Mouse (Mus musculus) MEL (cell line): ENCODE results near the gene Col11a2. TPM values are rescaled to one million over a fixed set of nuclear protein-coding genes. Genes with fewer than 3 reads are reported as not detected.

Source experiments
- DNase-seq: peaks from one replicate; pipeline ENCODE4 v3.0.0; 2011; ENCODE audit warnings: low read depth, low spot score
- H3K27ac ChIP-seq: 2 replicates; pipeline ENCODE4 v1.5.1; 2012; ENCODE audit warnings: low read depth, mild to moderate bottlenecking, control low read depth, low read length, moderate library complexity; ENCODE audit not compliant: control insufficient read depth
- H3K27me3 ChIP-seq, 2 experiments: fragments of 150-350 bp in 1 of 2; sonication (generic) in 1 of 2; 2 replicates each; pipeline ENCODE4 v1.6.1; 2012; ENCODE audit warnings: low read length in 2 of 2, mild to moderate bottlenecking in 2 of 2, improper control_type of control experiment in 1 of 2, moderate library complexity in 1 of 2; ENCODE audit not compliant: insufficient read depth in 2 of 2, control insufficient read depth in 1 of 2
- H3K36me3 ChIP-seq, 2 experiments: 2 replicates each; pipeline ENCODE4 v1.6.1; 2012 to 2014; ENCODE audit warnings: low read length in 2 of 2, improper control_type of control experiment in 1 of 2, inconsistent platforms in 1 of 2, mild to moderate bottlenecking in 1 of 2; ENCODE audit not compliant: insufficient read depth in 2 of 2, control insufficient read depth in 1 of 2
- H3K4me1 ChIP-seq, 2 experiments: fragments of 150-350 bp in 1 of 2; sonication (generic) in 1 of 2; 2 replicates each; pipeline ENCODE4 v1.6.1; 2012; ENCODE audit warnings: low read length in 2 of 2, improper control_type of control experiment in 1 of 2, mild to moderate bottlenecking in 1 of 2; ENCODE audit not compliant: insufficient read depth in 2 of 2, control insufficient read depth in 1 of 2
- H3K4me3 ChIP-seq, 2 experiments: fragments of 150-350 bp in 1 of 2; sonication (generic) in 1 of 2; 2 replicates each; pipeline ENCODE4 v1.5.1; 2012; ENCODE audit warnings: low read depth in 2 of 2, low read length in 2 of 2, mild to moderate bottlenecking in 2 of 2, moderate library complexity in 2 of 2, control low read depth in 1 of 2, improper control_type of control experiment in 1 of 2; ENCODE audit not compliant: control insufficient read depth in 1 of 2, insufficient read depth in 1 of 2
- H3K79me2 ChIP-seq: 2 replicates; pipeline ENCODE4 v1.6.1; 2012; ENCODE audit warnings: mild to moderate bottlenecking, low read length, moderate library complexity; ENCODE audit not compliant: control insufficient read depth, poor library complexity, insufficient read depth
- H3K9ac ChIP-seq: 2 replicates; pipeline ENCODE4 v1.6.1; 2012; ENCODE audit warnings: low read depth, mild to moderate bottlenecking, control low read depth, low read length, moderate library complexity; ENCODE audit not compliant: control insufficient read depth, poor library complexity, severe bottlenecking
- H3K9me3 ChIP-seq: fragments of 150-350 bp; sonication (generic); replicated peaks from 2 replicates; pipeline ENCODE4 v1.6.1; 2012; ENCODE audit warnings: mild to moderate bottlenecking, low read length, improper control_type of control experiment, moderate library complexity; ENCODE audit not compliant: insufficient read depth
- BHLHE40 ChIP-seq: IDR thresholded peaks from 2 replicates; pipeline ENCODE4 v1.6.1; 2012; ENCODE audit warnings: low read depth, mild to moderate bottlenecking, inconsistent platforms, low read length, improper control_type of control experiment, borderline replicate concordance
- CHD2 ChIP-seq: IDR thresholded peaks from 2 replicates; pipeline ENCODE4 v1.6.1; 2011; ENCODE audit warnings: low read length, improper control_type of control experiment
- E2F4 ChIP-seq: IDR thresholded peaks from 2 replicates; pipeline ENCODE4 v1.6.1; 2011; ENCODE audit warnings: low read depth, low read length, improper control_type of control experiment, borderline replicate concordance
- GABPA ChIP-seq: IDR thresholded peaks from 2 replicates; pipeline ENCODE4 v1.6.1; 2012; ENCODE audit warnings: low read depth, mild to moderate bottlenecking, inconsistent platforms, low read length, improper control_type of control experiment, moderate library complexity
- GATA1 ChIP-seq: IDR thresholded peaks from 2 replicates; pipeline ENCODE4 v1.6.1; 2011; ENCODE audit warnings: low read depth, low read length, improper control_type of control experiment
- HCFC1 ChIP-seq: IDR thresholded peaks from 2 replicates; pipeline ENCODE4 v1.6.1; 2012; ENCODE audit warnings: low read depth, mild to moderate bottlenecking, inconsistent platforms, low read length, improper control_type of control experiment, moderate library complexity
- MAZ ChIP-seq: IDR thresholded peaks from 2 replicates; pipeline ENCODE4 v1.6.1; 2012; ENCODE audit warnings: low read depth, mild to moderate bottlenecking, inconsistent platforms, low read length, improper control_type of control experiment
- MEF2A ChIP-seq: IDR thresholded peaks from 2 replicates; pipeline ENCODE4 v1.6.1; 2014; ENCODE audit warnings: low read depth, mild to moderate bottlenecking, inconsistent platforms, low read length, improper control_type of control experiment; ENCODE audit not compliant: poor library complexity, insufficient replicate concordance, severe bottlenecking; ENCODE audit errors: extremely low read depth
- MYC ChIP-seq: IDR thresholded peaks from 2 replicates; pipeline ENCODE4 v1.6.1; 2011; ENCODE audit warnings: low read depth, mild to moderate bottlenecking, low read length, improper control_type of control experiment, moderate library complexity
- NRF1 ChIP-seq: IDR thresholded peaks from 2 replicates; pipeline ENCODE4 v1.6.1; 2014; ENCODE audit warnings: low read depth, mild to moderate bottlenecking, inconsistent platforms, low read length, improper control_type of control experiment, moderate library complexity; ENCODE audit not compliant: poor library complexity, insufficient read depth, severe bottlenecking
- POLR2A ChIP-seq, 2 experiments: IDR thresholded peaks; 2 replicates each; pipeline ENCODE4 v1.6.1; 2011 to 2012; ENCODE audit warnings: low read length in 2 of 2, mild to moderate bottlenecking in 2 of 2, control low read depth in 1 of 2, improper control_type of control experiment in 1 of 2, low read depth in 1 of 2, moderate library complexity in 1 of 2; ENCODE audit not compliant: control insufficient read depth in 1 of 2, insufficient read depth in 1 of 2, poor library complexity in 1 of 2
- POLR2AphosphoS2 ChIP-seq: IDR thresholded peaks from 2 replicates; pipeline ENCODE4 v1.6.1; 2011; ENCODE audit warnings: low read length, improper control_type of control experiment
- RAD21 ChIP-seq: IDR thresholded peaks from 2 replicates; pipeline ENCODE4 v1.6.1; 2011; ENCODE audit warnings: mild to moderate bottlenecking, low read depth, low read length, improper control_type of control experiment
- RCOR1 ChIP-seq: IDR thresholded peaks from 2 replicates; pipeline ENCODE4 v1.6.1; 2012; ENCODE audit warnings: low read depth, mild to moderate bottlenecking, inconsistent platforms, low read length, improper control_type of control experiment
- TAL1 ChIP-seq: IDR thresholded peaks from 2 replicates; pipeline ENCODE4 v1.6.1; 2012; ENCODE audit warnings: mild to moderate bottlenecking, inconsistent platforms, low read length, moderate library complexity, mixed read lengths
- TCF12 ChIP-seq: IDR thresholded peaks from 2 replicates; pipeline ENCODE4 v1.6.1; 2014; ENCODE audit warnings: low read depth, mild to moderate bottlenecking, inconsistent platforms, low read length, improper control_type of control experiment, moderate library complexity
- UBTF ChIP-seq: IDR thresholded peaks from 2 replicates; pipeline ENCODE4 v1.6.1; 2012; ENCODE audit warnings: low read depth, mild to moderate bottlenecking, inconsistent platforms, low read length, improper control_type of control experiment, moderate library complexity, borderline replicate concordance; ENCODE audit not compliant: insufficient read depth
- USF2 ChIP-seq, 2 experiments: IDR thresholded peaks; 2 replicates each; pipeline ENCODE4 v1.6.1; 2011 to 2012; ENCODE audit warnings: improper control_type of control experiment in 2 of 2, low read length in 2 of 2, borderline replicate concordance in 1 of 2, inconsistent platforms in 1 of 2, low read depth in 1 of 2, mild to moderate bottlenecking in 1 of 2; ENCODE audit not compliant: insufficient read depth in 1 of 2
- ZKSCAN1 ChIP-seq: IDR thresholded peaks from 2 replicates; pipeline ENCODE4 v1.6.1; 2012; ENCODE audit warnings: low read depth, mild to moderate bottlenecking, inconsistent platforms, low read length, improper control_type of control experiment, moderate library complexity
- ZMIZ1 ChIP-seq: IDR thresholded peaks from 2 replicates; pipeline ENCODE4 v1.6.1; 2012; ENCODE audit warnings: low read depth, mild to moderate bottlenecking, inconsistent platforms, low read length, improper control_type of control experiment, moderate library complexity
- ZNF384 ChIP-seq: IDR thresholded peaks from 2 replicates; pipeline ENCODE4 v1.6.1; 2012; ENCODE audit warnings: low read depth, mild to moderate bottlenecking, inconsistent platforms, low read length, improper control_type of control experiment
- polyA plus RNA-seq, 2 experiments: library from polyadenylated mRNA; stranded (reverse) in 1 of 2; unstranded in 1 of 2; fragments of >175 nt in 1 of 2; fragments of >200 nt in 1 of 2; gene quantifications; 2 replicates each; pipeline versions ENCODE4 v1.2.1 to v1.2.4; 2012; ENCODE audit warnings: low replicate concordance in 2 of 2, low read depth in 1 of 2; ENCODE audit not compliant: insufficient read length in 2 of 2, insufficient read depth in 1 of 2, missing spikeins in 1 of 2
- total RNA-seq: library from RNA; depleted of rRNA; stranded (reverse); fragments of 300-350 nt; gene quantifications from 2 replicates; pipeline ENCODE4 v1.2.3, GENCODE M21; 2012

The Col11a2 gene
- total and polyA plus RNA-seq, 3 experiments: 4.6 to 14.5 TPM; not detected in 1

DNA sequence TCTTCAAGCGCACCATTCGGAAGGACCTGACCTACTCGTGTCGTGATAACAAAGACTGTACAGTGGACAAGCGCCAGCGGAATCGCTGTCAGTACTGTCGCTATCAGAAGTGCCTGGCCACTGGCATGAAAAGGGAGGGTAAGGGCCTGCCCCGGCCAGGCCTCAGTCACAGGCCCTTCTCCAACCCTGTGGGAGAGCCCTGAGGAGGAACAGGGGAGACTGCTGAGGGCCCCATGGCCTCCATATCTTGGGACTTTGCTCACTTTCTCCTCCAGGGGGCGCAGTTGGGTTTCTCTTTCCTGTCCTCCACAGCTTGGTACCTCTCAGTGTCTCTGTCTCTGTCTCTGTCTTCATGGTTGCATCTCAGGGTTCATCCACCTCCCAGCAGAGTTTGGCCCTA, 5.2 kb upstream of the Col11a2 start (continued):
- no peak for TF ChIP-seq POLR2A (IDR thresholded peaks at IDR 0.05; ENCODE audit: control insufficient read depth in 1 of 2, insufficient read depth in 1 of 2, low read depth in 1 of 2, low read length in 2 of 2, poor library complexity in 1 of 2)
- peak; percentile 36 for TF ChIP-seq RAD21
- no peak for TF ChIP-seq ZNF384
- no peak for TF ChIP-seq TAL1
- no peak for TF ChIP-seq POLR2AphosphoS2
- no peak for TF ChIP-seq E2F4
- TF ChIP-seq BHLHE40: no peak
- no peak for TF ChIP-seq RCOR1
- no peak for TF ChIP-seq NRF1
- TF ChIP-seq TCF12: no peak
- TF ChIP-seq ZKSCAN1: no peak
- TF ChIP-seq ZMIZ1: no peak

DNA sequence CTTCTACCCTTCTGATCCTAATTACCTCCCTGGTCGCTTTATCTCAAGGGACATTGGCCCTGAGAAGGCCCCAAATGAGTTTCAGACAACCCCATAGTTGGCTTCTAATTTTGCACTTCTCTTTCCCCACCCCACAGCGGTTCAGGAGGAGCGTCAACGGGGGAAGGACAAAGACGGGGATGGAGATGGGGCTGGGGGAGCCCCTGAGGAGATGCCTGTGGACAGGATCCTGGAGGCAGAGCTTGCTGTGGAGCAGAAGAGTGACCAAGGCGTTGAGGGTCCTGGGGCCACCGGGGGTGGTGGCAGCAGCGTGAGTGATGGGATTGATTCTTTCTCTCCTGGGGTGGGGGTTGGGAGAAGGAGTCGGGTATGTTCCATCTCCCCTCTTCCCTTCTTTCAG, 3.7 kb upstream of the Col11a2 start:
- H3K27ac ChIP-seq: no peak overlapping the region
- DNase-seq: no peak
- H3K79me2 ChIP-seq: peaks cover 30% of the 10 kb centered on the region
- H3K9ac ChIP-seq: no peak overlapping the region
- no peaks in the 10 kb centered on the region for H3K9me3 ChIP-seq
- H3K27me3 ChIP-seq: no peaks in the 10 kb centered on the region
- H3K36me3 ChIP-seq: peaks cover 2 to 6% of the 10 kb centered on the region in 2 experiments; a peak in 3 of 4 replicates
- peaks cover 2 to 13% of the 10 kb centered on the region in 2 experiments; a peak in 3 of 4 replicates for H3K4me1 ChIP-seq
- no peak overlapping the region for H3K4me3 ChIP-seq
- TF ChIP-seq GATA1 (no peak), MEF2A (no peak), HCFC1 (no peak), GABPA (no peak), BHLHE40 (no peak), E2F4 (no peak), CHD2 (no peak), USF2 (IDR thresholded peaks at IDR 0.05; ENCODE audit: borderline replicate concordance in 1 of 2, insufficient read depth in 1 of 2, low read depth in 1 of 2, low read length in 2 of 2) (no peak), MAZ (no peak), UBTF (no peak), MYC (no peak)
- TF ChIP-seq, all 39 proteins: peak for 0
